Mouse (Mus musculus): ENCODE measurements around the gene Xrcc3. TPM values are rescaled to one million over a fixed set of nuclear protein-coding genes. Genes with fewer than 3 reads are reported as not detected.
A peak's percentile ranks its signal among the peaks of the same experiment; 100 is the strongest.

The Xrcc3 gene
- polyA plus RNA-seq, 1 experiment from 2014 or later, result 6.3 TPM

GRCm38 (mm10) chr12:111790631-111791030 is 23.0 kb downstream of the Xrcc3 start:
- ATAC-seq (replicated peaks; ENCODE audit: low FRiP score, low read depth), result no peak
- no peak overlapping the region for H3K4me2 ChIP-seq (ENCODE audit: low read length)
- no peaks in the 10 kb centered on the region for H3K4me1 ChIP-seq (replicated peaks; ENCODE audit: insufficient read depth, low read length)
- WGBS, result 91% methylated on average over 7 of the region's 7 CpGs
- H3K36me3 ChIP-seq (ENCODE audit: insufficient read depth, low read length), result peaks cover 53% of the 10 kb centered on the region
- H3K27me3 ChIP-seq (ENCODE audit: insufficient read depth, low read length), result no peaks in the 10 kb centered on the region
- H3K27ac ChIP-seq, result peak overlapping the region; percentile 62; the same call in 1 of the 2 replicates
- no peaks in the 10 kb centered on the region for H3K9me3 ChIP-seq (replicated peaks; ENCODE audit: low read length)
- H3K9ac ChIP-seq (ENCODE audit: low read depth, low read length), result no peak overlapping the region
- no peak for DNase-seq (ENCODE audit: low spot score)
- no peak for TF ChIP-seq CTCF (IDR thresholded peaks at IDR 0.05; ENCODE audit: low read depth)
- H3K4me3 ChIP-seq (replicated peaks; ENCODE audit: low read depth, low read length), result no peak overlapping the region

- TF ChIP-seq CTCF (IDR thresholded peaks at IDR 0.05; ENCODE audit: low read depth), result no peak
- H3K27me3 ChIP-seq (ENCODE audit: insufficient read depth, low read length), result no peaks in the 10 kb centered on the region
- no peaks in the 10 kb centered on the region for H3K4me1 ChIP-seq (replicated peaks; ENCODE audit: insufficient read depth, low read length)
- H3K36me3 ChIP-seq (ENCODE audit: insufficient read depth, low read length), result peaks cover 56% of the 10 kb centered on the region
- H3K9me3 ChIP-seq (replicated peaks; ENCODE audit: low read length), result no peaks in the 10 kb centered on the region
- H3K9ac ChIP-seq (ENCODE audit: low read depth, low read length), result no peak overlapping the region
- no peak overlapping the region for H3K4me3 ChIP-seq (replicated peaks; ENCODE audit: low read depth, low read length)
- ATAC-seq (replicated peaks; ENCODE audit: low FRiP score, low read depth) (peak; percentile 84), DNase-seq (ENCODE audit: low spot score) (no peak)
- no peak overlapping the region for H3K4me2 ChIP-seq (ENCODE audit: low read length)
- WGBS, result 79% methylated on average over 5 of the region's 5 CpGs
- peak overlapping the region; percentile 62 for H3K27ac ChIP-seq
These were observed 23.6 kb downstream of the Xrcc3 start for GRCm38 (mm10) chr12:111790090-111790489.

- Histone ChIP-seq H3K4me2 (ENCODE audit: low read length) (no peak overlapping the region), H3K4me3 (replicated peaks; ENCODE audit: low read depth, low read length) (no peak overlapping the region), H3K27ac (no peak overlapping the region), H3K27me3 (ENCODE audit: insufficient read depth, low read length) (no peaks in the 10 kb centered on the region), H3K9ac (ENCODE audit: low read depth, low read length) (no peak overlapping the region), H3K36me3 (ENCODE audit: insufficient read depth, low read length) (peaks cover 66% of the 10 kb centered on the region), H3K4me1 (replicated peaks; ENCODE audit: insufficient read depth, low read length) (no peaks in the 10 kb centered on the region), H3K9me3 (replicated peaks; ENCODE audit: low read length) (no peaks in the 10 kb centered on the region)
- DNase-seq (ENCODE audit: low spot score), result no peak
- TF ChIP-seq CTCF (IDR thresholded peaks at IDR 0.05; ENCODE audit: low read depth), result no peak
- WGBS, result 92% methylated on average over 6 of the region's 6 CpGs
- no peak for ATAC-seq (replicated peaks; ENCODE audit: low FRiP score, low read depth)
These were observed 26.7 kb downstream of the Xrcc3 start for GRCm38 (mm10) chr12:111787015-111787414.

GRCm38 (mm10) chr12:111785174-111785573 is 28.5 kb downstream of the Xrcc3 start:
- no peak overlapping the region for H3K27ac ChIP-seq
- DNase-seq (ENCODE audit: low spot score) (no peak), ATAC-seq (replicated peaks; ENCODE audit: low FRiP score, low read depth) (no peak)
- H3K4me2 ChIP-seq (ENCODE audit: low read length), result no peak overlapping the region
- H3K27me3 ChIP-seq (ENCODE audit: insufficient read depth, low read length), result no peaks in the 10 kb centered on the region
- WGBS, result 73% methylated on average over 14 of the region's 15 CpGs
- no peaks in the 10 kb centered on the region for H3K4me1 ChIP-seq (replicated peaks; ENCODE audit: insufficient read depth, low read length)
- no peak for TF ChIP-seq CTCF (IDR thresholded peaks at IDR 0.05; ENCODE audit: low read depth)
- H3K9me3 ChIP-seq (replicated peaks; ENCODE audit: low read length), result no peaks in the 10 kb centered on the region
- H3K36me3 ChIP-seq (ENCODE audit: insufficient read depth, low read length), result peaks cover 75% of the 10 kb centered on the region
- no peak overlapping the region for H3K9ac ChIP-seq (ENCODE audit: low read depth, low read length)
- H3K4me3 ChIP-seq (replicated peaks; ENCODE audit: low read depth, low read length), result no peak overlapping the region

GRCm38 (mm10) chr12:111779544-111779943 is 34.1 kb downstream of the Xrcc3 start:
- Histone ChIP-seq H3K36me3 (ENCODE audit: insufficient read depth, low read length) (peaks cover 81% of the 10 kb centered on the region), H3K9ac (ENCODE audit: low read depth, low read length) (no peak overlapping the region), H3K4me2 (ENCODE audit: low read length) (no peak overlapping the region), H3K27ac (no peak overlapping the region), H3K9me3 (replicated peaks; ENCODE audit: low read length) (no peaks in the 10 kb centered on the region), H3K27me3 (ENCODE audit: insufficient read depth, low read length) (no peaks in the 10 kb centered on the region), H3K4me3 (replicated peaks; ENCODE audit: low read depth, low read length) (no peak overlapping the region), H3K4me1 (replicated peaks; ENCODE audit: insufficient read depth, low read length) (no peaks in the 10 kb centered on the region)
- WGBS, result 100% methylated on average over 1 of the region's 1 CpGs
- ATAC-seq (replicated peaks; ENCODE audit: low FRiP score, low read depth), result no peak
- TF ChIP-seq CTCF (IDR thresholded peaks at IDR 0.05; ENCODE audit: low read depth), result peak; percentile 41
- no peak for DNase-seq (ENCODE audit: low spot score)

DNA sequence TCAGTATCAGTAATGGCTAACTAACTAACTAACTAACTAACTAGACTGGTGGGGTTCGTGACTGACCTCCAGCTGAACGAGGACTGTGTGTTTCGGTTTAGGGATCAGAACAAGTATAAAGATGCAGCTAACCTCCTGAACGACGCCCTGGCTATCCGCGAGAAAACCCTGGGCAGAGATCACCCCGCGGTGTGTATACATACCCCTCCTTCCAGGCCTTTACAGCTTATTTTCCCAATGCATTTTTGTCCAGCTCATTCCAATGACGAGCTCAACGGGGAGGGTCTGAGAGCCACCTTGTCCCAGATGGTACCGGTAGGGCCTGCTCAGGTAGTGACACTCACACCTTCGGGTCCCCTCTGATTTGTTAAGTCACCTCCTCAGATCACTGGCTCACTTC is 35.8 kb downstream of the Xrcc3 start:
- H3K9me3 ChIP-seq (replicated peaks; ENCODE audit: low read length), result no peaks in the 10 kb centered on the region
- no peak for DNase-seq (ENCODE audit: low spot score)
- 73% methylated on average over 13 of the region's 13 CpGs for WGBS
- no peaks in the 10 kb centered on the region for H3K27me3 ChIP-seq (ENCODE audit: insufficient read depth, low read length)
- ATAC-seq (replicated peaks; ENCODE audit: low FRiP score, low read depth), result peak; percentile 9; the same call in 1 of the 2 replicates
- H3K36me3 ChIP-seq (ENCODE audit: insufficient read depth, low read length), result peaks cover 83% of the 10 kb centered on the region
- H3K4me3 ChIP-seq (replicated peaks; ENCODE audit: low read depth, low read length), result no peak overlapping the region
- H3K9ac ChIP-seq (ENCODE audit: low read depth, low read length), result no peak overlapping the region
- no peak for TF ChIP-seq CTCF (IDR thresholded peaks at IDR 0.05; ENCODE audit: low read depth)
- 0 out of 2 replicates have a peak overlapping the region, but pooled peaks have one; percentile 48 for H3K27ac ChIP-seq
- no peak overlapping the region for H3K4me2 ChIP-seq (ENCODE audit: low read length)
- no peaks in the 10 kb centered on the region for H3K4me1 ChIP-seq (replicated peaks; ENCODE audit: insufficient read depth, low read length)

DNA sequence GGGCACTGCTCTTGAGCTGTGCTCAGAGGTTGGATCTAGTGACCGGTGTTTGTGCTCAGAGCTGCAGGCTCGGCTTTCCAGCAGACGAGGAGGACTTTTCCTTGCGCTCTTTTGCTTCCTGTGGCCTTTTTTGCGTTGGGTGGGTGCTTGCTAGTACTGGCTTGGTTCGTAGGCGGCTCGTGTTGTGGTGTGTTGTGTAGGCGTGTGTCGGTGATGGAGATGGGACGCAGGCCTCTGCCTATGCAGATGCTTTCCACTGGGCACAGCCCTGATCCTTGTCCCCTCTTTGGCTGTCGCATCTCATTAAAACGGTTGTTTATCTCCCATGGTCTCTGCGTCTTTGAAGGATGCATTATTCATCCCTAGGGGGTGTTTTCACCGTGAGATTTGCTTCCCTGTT is 38.8 kb downstream of the Xrcc3 start:
- no peaks in the 10 kb centered on the region for H3K9me3 ChIP-seq (replicated peaks; ENCODE audit: low read length)
- H3K4me2 ChIP-seq (ENCODE audit: low read length), result no peak overlapping the region
- ATAC-seq (replicated peaks; ENCODE audit: low FRiP score, low read depth) (no peak), DNase-seq (ENCODE audit: low spot score) (no peak)
- H3K4me1 ChIP-seq (replicated peaks; ENCODE audit: insufficient read depth, low read length), result 0 out of 2 replicates have a peak, but pooled peaks cover under 1% of the 10 kb centered on the region
- H3K9ac ChIP-seq (ENCODE audit: low read depth, low read length), result no peak overlapping the region
- H3K4me3 ChIP-seq (replicated peaks; ENCODE audit: low read depth, low read length), result no peak overlapping the region
- H3K36me3 ChIP-seq (ENCODE audit: insufficient read depth, low read length), result peaks cover 62% of the 10 kb centered on the region
- WGBS, result 77% methylated on average over 15 of the region's 15 CpGs
- H3K27me3 ChIP-seq (ENCODE audit: insufficient read depth, low read length), result no peaks in the 10 kb centered on the region
- no peak overlapping the region for H3K27ac ChIP-seq
- TF ChIP-seq CTCF (IDR thresholded peaks at IDR 0.05; ENCODE audit: low read depth), result no peak

Data from kidney, postnatal 0 days (tissue).